Mouse (Mus musculus) telencephalon, adult 2 months (tissue): ENCODE results near the gene Gm20835.
"Not testable (repeated sequence)": the region's sequence is repeated elsewhere in the genome, so short reads cannot be mapped to it uniquely, and the experiment has no call there.

Source experiments
- DNase-seq: peaks from one replicate; pipeline ENCODE4 v3.0.0-alpha.2; 2011; ENCODE audit warnings: low read depth, low spot score

Gene Gm20835

GRCm38 (mm10) chrY:36735190-36735589, at the start of gene Gm20835:
Gene Gm20835 (minus strand): TSS chrY:36735290.
- DNase-seq, result not testable (repeated sequence)
